Mouse (Mus musculus) embryonic facial prominence, embryonic 14.5 days (tissue): ENCODE measurements around the gene Cox15. TPM values are rescaled to one million over a fixed set of nuclear protein-coding genes. Genes with fewer than 3 reads are reported as not detected.

Experiments
- ATAC-seq: fragments of 200-750 bp; cut with Nextera tagmentation; 2 replicates; pipeline ENCODE4 v1.8.0; 2017; ENCODE audit warnings: low read depth, moderate number of reproducible peaks, moderate TSS enrichment
- DNase-seq: peaks from one replicate; pipeline ENCODE4 v3.0.0-alpha.2; 2015; ENCODE audit warnings: low spot score
- H3K27ac ChIP-seq: fragments of 300-500 bp; sonication (generic); replicated peaks from 2 replicates; pipeline ENCODE4 v1.5.1; 2014; ENCODE audit warnings: low read depth, mild to moderate bottlenecking, low read length, moderate library complexity
- H3K27me3 ChIP-seq: fragments of 300-500 bp; sonication (generic); replicated peaks from 2 replicates; pipeline ENCODE4 v1.6.1; 2014; ENCODE audit warnings: low read length; ENCODE audit not compliant: control insufficient read depth, insufficient read depth
- H3K36me3 ChIP-seq: fragments of 300-500 bp; sonication (generic); 2 replicates; pipeline ENCODE4 v1.6.1; 2014; ENCODE audit warnings: low read length, mixed read lengths; ENCODE audit not compliant: control insufficient read depth, insufficient read depth
- H3K4me1 ChIP-seq: fragments of 300-500 bp; sonication (generic); 2 replicates; pipeline ENCODE4 v1.6.1; 2014; ENCODE audit warnings: antibody characterized with exemption, low read length; ENCODE audit not compliant: control insufficient read depth, insufficient read depth
- H3K4me2 ChIP-seq: fragments of 300-500 bp; sonication (generic); 2 replicates; pipeline ENCODE4 v1.6.1; 2014; ENCODE audit warnings: low read depth, mild to moderate bottlenecking, low read length, moderate library complexity, mixed read lengths
- H3K4me3 ChIP-seq: fragments of 300-500 bp; sonication (generic); 2 replicates; pipeline ENCODE4 v1.5.1; 2014; ENCODE audit warnings: low read depth, mild to moderate bottlenecking, low read length
- H3K9ac ChIP-seq: fragments of 300-500 bp; sonication (generic); 2 replicates; pipeline ENCODE4 v1.6.1; 2014; ENCODE audit warnings: low read depth, mild to moderate bottlenecking, low read length, moderate library complexity, mixed read lengths
- H3K9me3 ChIP-seq: fragments of 300-500 bp; sonication (generic); 2 replicates; pipeline ENCODE4 v1.6.1; 2016; ENCODE audit warnings: low read length; ENCODE audit not compliant: control insufficient read depth
- whole genome bisulfite sequencing: fragments of 180-500 bp; shearing (Covaris S2); extraction: QIAGEN DNeasy Blood & Tissue Kit; methylation state at CpG from one replicate; pipeline ENCODE4 v1.1.7; 2014; 5-methylcytosine and 5-hydroxymethylcytosine counted together
- polyA plus RNA-seq: library from polyadenylated mRNA; unstranded; fragments of >200 nt; fragmentation: Nextera tagmentation; extraction: Ambion mirVana; gene quantifications from 2 replicates; pipeline ENCODE4 v1.2.1, GENCODE M21; 2014

Gene Cox15
- polyA plus RNA-seq, 1 experiment from 2014 or later = 7.0 TPM

DNA sequence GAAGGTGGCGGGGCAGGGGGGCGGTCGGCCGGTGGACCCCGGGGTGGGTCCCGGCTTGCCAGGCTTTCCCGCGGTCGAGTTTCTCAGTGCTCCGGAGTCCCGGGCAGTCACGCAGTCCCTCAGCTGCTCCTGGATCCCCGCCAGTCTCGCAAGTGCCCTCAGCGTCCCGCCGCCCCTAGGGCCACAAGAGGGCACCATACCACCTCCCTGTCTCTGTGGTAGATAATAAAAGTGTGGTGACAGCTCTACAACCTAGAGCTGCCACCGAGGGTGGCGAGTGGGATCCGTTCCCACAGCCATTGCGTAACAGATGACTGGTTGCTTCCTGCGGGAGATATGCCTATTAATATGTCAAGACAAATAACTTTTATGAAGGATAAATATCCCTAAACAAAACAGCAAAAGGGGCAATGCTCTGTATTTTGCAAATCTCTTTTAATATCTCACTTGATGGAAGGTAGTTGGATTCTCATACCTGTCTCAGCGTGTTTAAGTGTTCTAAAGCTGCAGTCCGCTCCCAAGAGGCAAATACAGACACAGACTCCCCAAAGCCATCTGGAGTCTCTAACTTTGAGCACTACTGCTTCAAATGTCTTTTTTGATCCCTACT is 531 bp upstream of the Cox15 start:
- Histone ChIP-seq H3K27me3 (no peaks in the 10 kb centered on the region), H3K9me3 (no peaks in the 10 kb centered on the region), H3K4me3 (peak overlapping the region; percentile 75), H3K36me3 (peaks cover 24% of the 10 kb centered on the region), H3K9ac (peak overlapping the region; percentile 75), H3K4me2 (peak overlapping the region; percentile 68), H3K27ac (peak overlapping the region; percentile 94), H3K4me1 (peaks cover 4% of the 10 kb centered on the region; the same call in 1 of the 2 replicates)
- 1% methylated on average over 19 of the region's 24 CpGs for WGBS
- ATAC-seq = peak; percentile 90
- DNase-seq = peak; percentile 89

DNA sequence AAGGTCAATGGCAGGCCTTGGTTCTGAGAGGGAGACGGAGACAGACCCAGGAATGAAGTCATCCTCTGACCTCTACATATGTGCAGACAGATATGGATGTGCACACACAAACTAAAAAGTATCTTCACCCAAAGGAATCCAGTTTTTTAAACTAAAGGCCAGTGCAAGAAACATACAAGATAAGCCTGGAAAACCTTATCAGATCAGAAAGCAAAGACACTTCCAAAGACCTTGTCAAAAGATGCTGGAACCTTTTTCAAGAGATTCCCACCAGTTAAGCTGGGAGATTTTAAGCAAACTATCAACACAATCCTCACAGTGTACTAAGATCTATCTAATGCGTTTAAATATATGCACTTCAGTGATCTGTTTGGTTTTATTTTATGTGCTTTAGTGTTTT is 2.8 kb downstream of the Cox15 start:
- DNase-seq = no peak
- no peak overlapping the region for H3K4me3 ChIP-seq
- H3K27me3 ChIP-seq = no peaks in the 10 kb centered on the region
- H3K36me3 ChIP-seq = peaks cover 57% of the 10 kb centered on the region
- H3K27ac ChIP-seq = no peak overlapping the region
- H3K4me2 ChIP-seq = no peak overlapping the region
- 94% methylated on average over 2 of the region's 2 CpGs for WGBS
- peaks cover 4% of the 10 kb centered on the region; the same call in 1 of the 2 replicates for H3K4me1 ChIP-seq
- no peak for ATAC-seq
- no peak overlapping the region for H3K9ac ChIP-seq
- no peaks in the 10 kb centered on the region for H3K9me3 ChIP-seq

DNA sequence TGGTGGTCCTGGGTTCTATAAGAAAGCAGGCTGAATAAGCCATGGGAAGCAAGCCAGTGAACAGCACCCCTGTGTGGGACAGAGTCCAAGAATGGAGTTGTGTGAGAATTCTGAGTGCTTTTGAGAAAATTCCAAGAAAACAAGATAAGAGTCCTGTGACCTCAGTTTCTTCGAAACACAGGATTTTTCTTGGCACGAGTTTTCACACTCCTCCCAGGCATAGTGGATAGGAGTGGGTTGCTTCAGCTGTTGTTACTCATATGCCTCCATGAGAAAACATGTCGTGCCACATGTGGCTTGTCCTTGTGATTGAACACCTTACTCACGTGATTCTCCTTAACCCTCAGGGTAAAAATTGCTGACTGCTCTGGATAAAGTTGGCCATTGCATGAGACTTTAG is 4.9 kb downstream of the Cox15 start:
- Histone ChIP-seq H3K9ac (no peak overlapping the region), H3K4me2 (no peak overlapping the region), H3K9me3 (no peaks in the 10 kb centered on the region), H3K27me3 (no peaks in the 10 kb centered on the region), H3K4me1 (no peaks in the 10 kb centered on the region), H3K4me3 (no peak overlapping the region), H3K36me3 (peaks cover 75% of the 10 kb centered on the region), H3K27ac (no peak overlapping the region)
- ATAC-seq = no peak
- 86% methylated on average over 4 of the region's 4 CpGs for WGBS
- no peak for DNase-seq

DNA sequence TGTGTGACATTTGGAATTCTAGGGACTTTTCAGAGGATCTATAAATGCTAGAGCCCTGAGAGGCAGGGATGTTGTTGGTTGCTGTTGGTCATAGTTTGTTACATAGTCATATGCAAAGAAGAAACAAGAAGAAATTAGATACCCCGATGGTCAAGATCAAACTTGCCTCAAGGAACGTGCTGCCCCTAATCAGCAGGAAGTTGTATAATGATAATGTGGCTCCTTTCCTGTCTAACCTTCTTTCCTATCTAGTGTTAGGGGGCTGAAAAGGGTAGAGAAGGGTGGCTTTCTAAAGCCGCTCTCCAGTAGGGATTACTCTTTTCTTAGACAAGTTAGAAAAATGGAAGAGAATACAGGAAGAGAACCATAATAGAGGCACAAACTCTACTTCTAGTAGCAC is 7.1 kb downstream of the Cox15 start:
- H3K4me3 ChIP-seq = no peak overlapping the region

DNA sequence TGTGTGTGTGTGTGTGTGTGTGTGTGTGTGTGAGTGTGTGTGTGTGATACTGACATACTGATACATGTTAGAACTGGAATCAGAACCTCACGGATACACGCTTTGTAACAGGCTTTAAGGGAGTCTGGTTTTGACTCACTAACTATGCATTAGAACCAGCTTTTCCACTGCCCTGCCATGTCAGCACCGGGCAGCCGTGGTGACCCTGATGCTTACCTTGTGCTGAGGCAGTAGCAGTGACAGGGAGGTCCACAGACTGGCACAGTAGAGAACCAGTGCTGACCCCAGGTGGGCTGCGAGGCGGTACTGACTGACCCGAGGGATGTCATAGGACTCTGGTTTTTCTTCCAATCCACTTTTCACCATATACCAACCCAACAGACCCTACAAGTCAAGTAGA is 9.4 kb downstream of the Cox15 start:
- peaks cover 86% of the 10 kb centered on the region for H3K36me3 ChIP-seq
- H3K27ac ChIP-seq = no peak overlapping the region
- ATAC-seq = no peak
- H3K9ac ChIP-seq = no peak overlapping the region
- no peaks in the 10 kb centered on the region for H3K9me3 ChIP-seq
- H3K4me1 ChIP-seq = no peaks in the 10 kb centered on the region
- WGBS = 96% methylated on average over 7 of the region's 7 CpGs
- no peak overlapping the region for H3K4me3 ChIP-seq
- no peak overlapping the region for H3K4me2 ChIP-seq
- no peaks in the 10 kb centered on the region for H3K27me3 ChIP-seq
- no peak for DNase-seq

More for the DNA sequence above, 7.1 kb downstream of the Cox15 start:
- 80% methylated on average over 3 of the region's 3 CpGs for WGBS
- ATAC-seq (no peak), DNase-seq (no peak)
- H3K27me3 ChIP-seq = no peaks in the 10 kb centered on the region
- H3K27ac ChIP-seq = no peak overlapping the region
- no peak overlapping the region for H3K9ac ChIP-seq
- no peaks in the 10 kb centered on the region for H3K9me3 ChIP-seq
- H3K36me3 ChIP-seq = peaks cover 87% of the 10 kb centered on the region
- no peak overlapping the region for H3K4me2 ChIP-seq
- no peaks in the 10 kb centered on the region for H3K4me1 ChIP-seq

DNA sequence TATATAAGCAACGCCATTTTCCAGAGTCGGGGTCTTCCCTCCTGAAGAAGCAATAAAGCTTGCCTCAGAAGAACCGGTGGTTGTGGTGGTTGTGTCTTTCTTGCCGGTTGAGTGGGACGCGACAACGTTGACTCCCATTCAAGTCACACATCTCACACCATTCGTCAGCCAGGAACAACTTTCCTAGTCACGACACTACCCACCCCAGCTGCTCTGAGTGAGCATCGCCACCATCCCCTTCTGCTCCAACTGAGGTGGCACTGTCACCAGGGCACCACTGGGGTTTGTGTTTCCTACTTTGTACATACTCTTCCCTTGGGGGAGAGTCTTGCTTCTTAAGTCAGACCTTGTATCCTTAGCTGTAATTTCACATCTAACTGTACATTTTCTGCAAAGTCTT is 14.4 kb downstream of the Cox15 start:
- Histone ChIP-seq H3K4me2 (no peak overlapping the region), H3K4me3 (no peak overlapping the region), H3K9me3 (no peaks in the 10 kb centered on the region), H3K9ac (no peak overlapping the region), H3K27ac (no peak overlapping the region), H3K36me3 (peaks cover 83% of the 10 kb centered on the region), H3K4me1 (no peaks in the 10 kb centered on the region), H3K27me3 (no peaks in the 10 kb centered on the region)
- 97% methylated on average over 10 of the region's 10 CpGs for WGBS
- ATAC-seq (no peak), DNase-seq (no peak)

DNA sequence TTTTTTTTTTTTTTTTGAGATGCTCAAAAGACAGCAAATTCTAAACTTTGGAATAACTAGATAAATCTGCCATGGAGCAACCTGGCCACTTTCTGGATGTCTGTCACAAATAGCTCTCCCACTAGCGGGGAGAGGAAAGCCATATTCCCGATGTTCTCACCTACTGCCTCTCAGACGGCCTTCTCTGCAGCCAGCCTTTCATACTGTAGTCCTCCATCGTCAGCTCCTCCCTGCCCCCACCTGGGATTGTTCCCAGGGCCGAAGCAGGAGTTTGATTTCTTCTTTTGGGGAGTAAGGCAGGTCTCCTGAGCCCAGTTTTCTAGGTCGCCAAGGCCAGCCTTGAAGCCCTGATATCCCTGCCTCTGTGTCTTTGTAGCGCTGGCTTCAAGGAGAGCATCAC is 21.6 kb downstream of the Cox15 start:
- H3K4me3 ChIP-seq = no peak overlapping the region
- H3K4me1 ChIP-seq = no peaks in the 10 kb centered on the region
- no peaks in the 10 kb centered on the region for H3K27me3 ChIP-seq
- H3K4me2 ChIP-seq = no peak overlapping the region
- DNase-seq (no peak), ATAC-seq (no peak)
- H3K27ac ChIP-seq = no peak overlapping the region
- H3K9ac ChIP-seq = no peak overlapping the region
- WGBS = 66% methylated on average over 7 of the region's 7 CpGs
- H3K36me3 ChIP-seq = peaks cover 50% of the 10 kb centered on the region
- H3K9me3 ChIP-seq = no peaks in the 10 kb centered on the region

DNA sequence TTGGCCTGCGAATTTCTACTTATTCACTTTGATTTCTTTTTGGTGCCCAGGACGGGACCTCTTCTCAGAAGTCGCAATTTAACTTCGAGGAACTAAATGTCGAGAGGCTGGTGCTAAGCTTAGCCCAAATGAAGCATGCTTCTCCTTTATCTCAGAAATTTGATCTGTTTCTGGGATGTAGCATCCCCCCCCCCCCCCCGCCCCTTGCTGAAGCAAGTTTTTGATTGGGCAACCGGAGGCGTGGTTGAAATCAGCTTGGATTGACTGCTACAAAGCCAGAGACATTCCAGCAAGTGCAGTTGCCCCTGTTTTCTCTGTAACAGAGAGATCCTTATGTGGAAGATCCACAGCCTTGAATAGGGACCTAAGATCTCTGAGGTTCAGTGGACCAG is 22.8 kb downstream of the Cox15 start:
- Histone ChIP-seq H3K4me1 (no peaks in the 10 kb centered on the region), H3K4me2 (peak overlapping the region; percentile 50), H3K9me3 (no peaks in the 10 kb centered on the region), H3K27me3 (no peaks in the 10 kb centered on the region), H3K9ac (no peak overlapping the region), H3K4me3 (peak overlapping the region; percentile 27), H3K27ac (no peak overlapping the region; the same call in 1 of the 2 replicates), H3K36me3 (peaks cover 52% of the 10 kb centered on the region)
- ATAC-seq (peak; percentile 15; the same call in 1 of the 2 replicates), DNase-seq (peak; percentile 60)
- 42% methylated on average over 7 of the region's 8 CpGs for WGBS
